ENCODE assay signal across 12 mouse cellular contexts in the genomic region with DNA sequence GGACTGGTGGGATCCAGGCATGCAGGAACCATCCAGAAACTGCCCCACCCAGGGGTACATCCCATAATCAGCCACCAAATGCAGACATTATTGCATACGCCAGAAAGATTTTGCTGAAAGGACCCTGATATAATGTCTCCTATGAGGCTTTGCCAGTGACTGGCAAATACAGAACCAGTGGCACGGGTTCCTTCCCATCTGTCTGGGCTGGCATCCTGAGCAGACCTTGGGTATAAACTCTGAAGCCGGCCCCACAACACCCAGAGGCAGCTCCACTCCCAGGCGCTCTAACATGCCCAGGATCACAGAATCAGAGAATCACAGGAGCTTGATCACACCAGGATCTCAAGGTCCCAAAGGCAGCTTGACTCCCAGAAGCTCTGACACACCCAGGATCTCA. TPM values are rescaled to one million over a fixed set of nuclear protein-coding genes. Genes with fewer than 3 reads are reported as not detected.
"Had no signal": no experiment of that assay in that cellular context is flagged by ENCODE, and none has a peak within 500 bp of the region (broad histone marks: within the 10 kb centered on the region; RNA-seq: fewer than 3 reads in every experiment).

No protein-coding gene starts in this region.

- DNase-seq: liver, postnatal 0 days; lung, adult 2 months; lung, postnatal 14 days; lung, postnatal 36 days; right cerebral cortex, postnatal 14 days; thymus, adult 2 months; thymus, postnatal 25 days; thymus, postnatal 4 days had no signal

RNA-seq across cellular contexts. Expression of a gene that starts 11.8 kb away (rescaled TPM):
- total RNA-seq: megakaryocyte progenitor cell, adult 5-6 weeks; midbrain, postnatal 0 days; monocyte, adult 5-6 weeks; neutrophil, adult 5-6 weeks had no signal

RNA-seq across cellular contexts. Expression of a gene that starts 28.5 kb away (rescaled TPM):
- total RNA-seq: megakaryocyte progenitor cell, adult 5-6 weeks had no signal

RNA-seq across cellular contexts. Expression of a gene that starts 38.0 kb away (rescaled TPM):
- total RNA-seq: megakaryocyte progenitor cell, adult 5-6 weeks; monocyte, adult 5-6 weeks; neutrophil, adult 5-6 weeks had no signal
